Mouse (Mus musculus) lung, embryonic 14.5 days (tissue): ENCODE data around the gene Tmx1. TPM values are rescaled to one million over a fixed set of nuclear protein-coding genes. Genes with fewer than 3 reads are reported as not detected.

Experiments
- ATAC-seq: fragments of 200-750 bp; cut with Nextera tagmentation; 2 replicates; pipeline ENCODE4 v1.8.0; 2017; ENCODE audit warnings: mild to moderate bottlenecking, moderate TSS enrichment, moderate library complexity; ENCODE audit not compliant: insufficient read depth
- DNase-seq: peaks from one replicate; pipeline ENCODE4 v3.0.0-alpha.2; 2015
- H3K27ac ChIP-seq: fragments of 300-500 bp; sonication (generic); 2 replicates; pipeline ENCODE4 v1.5.1; 2014; ENCODE audit warnings: low read depth, mild to moderate bottlenecking, moderate library complexity
- H3K27me3 ChIP-seq: fragments of 300-500 bp; sonication (generic); 2 replicates; pipeline ENCODE4 v1.6.1; 2014; ENCODE audit warnings: low read length, control low read depth; ENCODE audit not compliant: insufficient read depth
- H3K36me3 ChIP-seq: fragments of 300-500 bp; sonication (generic); 2 replicates; pipeline ENCODE4 v1.6.1; 2014; ENCODE audit warnings: control low read depth; ENCODE audit not compliant: insufficient read depth
- H3K4me1 ChIP-seq: fragments of 300-500 bp; sonication (generic); 2 replicates; pipeline ENCODE4 v1.6.1; 2014; ENCODE audit warnings: antibody characterized with exemption, control low read depth; ENCODE audit not compliant: insufficient read depth
- H3K4me2 ChIP-seq: fragments of 300-500 bp; sonication (generic); 2 replicates; pipeline ENCODE4 v1.6.1; 2014; ENCODE audit warnings: mild to moderate bottlenecking
- H3K4me3 ChIP-seq: fragments of 300-500 bp; sonication (generic); 2 replicates; pipeline ENCODE4 v1.5.1; 2014; ENCODE audit warnings: low read depth, low read length
- H3K9ac ChIP-seq: fragments of 300-500 bp; sonication (generic); 2 replicates; pipeline ENCODE4 v1.6.1; 2014
- H3K9me3 ChIP-seq: fragments of 300-500 bp; sonication (generic); 2 replicates; pipeline ENCODE4 v1.6.1; 2016; ENCODE audit warnings: low read depth, low read length, control low read depth
- CTCF ChIP-seq: IDR thresholded peaks from 2 replicates; pipeline ENCODE4 v1.5.1; 2016; ENCODE audit warnings: antibody characterized with exemption, low read depth
- WGBS: fragments of 180-500 bp; shearing (Covaris S2); extraction: QIAGEN DNeasy Blood & Tissue Kit; methylation state at CpG from one replicate; pipeline ENCODE4 v1.1.7; 2014; 5-methylcytosine and 5-hydroxymethylcytosine counted together
- polyA plus RNA-seq: library from polyadenylated mRNA; unstranded; fragments of >200 nt; fragmentation: Nextera tagmentation; extraction: Ambion mirVana; gene quantifications from 2 replicates; pipeline ENCODE4 v1.2.1, GENCODE M21; 2014

Tmx1 gene
- polyA plus RNA-seq, 1 experiment from 2014 or later = 79.6 TPM

DNA sequence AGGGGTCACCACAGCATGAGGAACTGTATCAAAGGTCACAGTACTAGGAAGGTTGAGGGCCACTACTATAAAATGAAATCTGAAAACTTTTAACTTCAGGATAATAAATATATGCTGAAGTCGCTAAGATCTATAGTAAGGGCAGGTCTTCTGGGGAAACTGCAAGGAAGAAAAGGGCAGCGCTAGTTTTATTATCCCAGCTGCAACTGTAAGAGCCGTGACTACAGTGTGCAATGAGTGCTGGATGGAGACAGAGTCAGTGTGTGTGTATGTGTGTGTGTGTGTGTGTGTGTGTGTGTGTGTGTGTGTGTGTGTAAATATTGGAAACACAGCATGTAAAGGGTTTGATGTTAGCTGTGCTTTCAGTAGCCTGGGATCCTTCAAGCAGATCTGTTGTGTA, 25.0 kb upstream of the Tmx1 start:
- no peak for DNase-seq
- H3K9me3 ChIP-seq = no peaks in the 10 kb centered on the region
- TF ChIP-seq CTCF = no peak
- no peak overlapping the region for H3K27ac ChIP-seq
- no peaks in the 10 kb centered on the region for H3K36me3 ChIP-seq
- H3K4me3 ChIP-seq = no peak overlapping the region
- ATAC-seq = no peak
- 75% methylated on average over 3 of the region's 3 CpGs for WGBS
- H3K4me2 ChIP-seq = no peak overlapping the region
- no peak overlapping the region for H3K9ac ChIP-seq
- no peaks in the 10 kb centered on the region for H3K4me1 ChIP-seq
- H3K27me3 ChIP-seq = no peaks in the 10 kb centered on the region

DNA sequence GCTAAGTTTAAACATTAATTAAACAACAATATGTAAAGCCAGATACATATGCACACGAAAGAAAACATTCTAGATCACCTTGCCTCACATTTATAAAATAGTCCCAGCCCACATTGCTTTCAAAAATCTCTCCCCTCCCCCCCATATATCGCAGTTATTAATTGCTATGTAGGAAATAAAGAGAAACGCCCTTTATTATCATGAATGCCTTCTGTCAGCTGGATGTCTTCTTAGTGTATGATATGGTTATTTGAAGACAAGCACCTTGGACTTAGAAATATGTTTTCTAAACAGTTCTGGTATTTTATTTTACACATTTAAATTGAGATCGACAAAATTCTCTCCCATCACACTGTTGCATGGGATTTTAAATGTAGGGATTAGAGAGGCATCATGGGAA, 23.3 kb upstream of the Tmx1 start:
- no peak for ATAC-seq
- TF ChIP-seq CTCF = no peak
- Histone ChIP-seq H3K27me3 (no peaks in the 10 kb centered on the region), H3K4me2 (no peak overlapping the region), H3K4me1 (no peaks in the 10 kb centered on the region), H3K27ac (no peak overlapping the region), H3K36me3 (no peaks in the 10 kb centered on the region), H3K4me3 (no peak overlapping the region), H3K9me3 (no peaks in the 10 kb centered on the region), H3K9ac (no peak overlapping the region)
- DNase-seq = no peak
- WGBS = 73% methylated on average over 4 of the region's 4 CpGs

DNA sequence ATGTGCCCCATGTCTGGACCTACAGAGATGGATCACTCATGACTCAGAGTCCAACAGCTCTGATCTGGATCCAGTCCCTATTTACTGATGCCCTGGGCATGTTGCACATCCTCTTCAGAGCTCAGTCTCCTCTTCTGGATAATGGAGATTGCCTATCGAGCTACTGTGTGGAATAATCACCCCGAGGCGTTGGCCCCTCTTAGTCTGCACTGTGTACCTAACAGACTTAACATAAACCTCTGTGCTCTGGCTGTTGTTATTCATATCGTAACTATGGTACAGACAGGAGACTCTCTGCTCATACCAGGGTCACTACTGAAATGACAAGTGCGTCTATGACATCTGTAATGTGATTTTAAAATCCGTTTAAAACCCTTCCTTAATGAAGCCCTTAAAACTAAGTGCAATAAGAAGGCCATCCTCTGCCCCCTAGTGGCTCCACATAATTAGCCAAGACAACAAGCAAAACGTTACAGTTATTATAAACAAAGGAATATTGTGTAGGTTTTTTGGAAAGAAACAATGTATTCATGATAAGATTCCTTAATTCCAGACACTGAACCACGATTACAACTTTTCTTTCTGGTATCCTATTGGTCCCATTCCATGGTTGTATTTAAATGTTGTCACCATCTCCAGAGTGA, 22.5 kb upstream of the Tmx1 start:
- DNase-seq = peak; percentile 90
- no peak overlapping the region for H3K4me2 ChIP-seq
- no peaks in the 10 kb centered on the region for H3K27me3 ChIP-seq
- TF ChIP-seq CTCF = peak; percentile 80
- H3K4me3 ChIP-seq = no peak overlapping the region
- H3K27ac ChIP-seq = no peak overlapping the region
- H3K9ac ChIP-seq = no peak overlapping the region
- H3K4me1 ChIP-seq = no peaks in the 10 kb centered on the region
- no peak for ATAC-seq
- H3K9me3 ChIP-seq = no peaks in the 10 kb centered on the region
- no peaks in the 10 kb centered on the region for H3K36me3 ChIP-seq
- 29% methylated on average over 8 of the region's 8 CpGs for WGBS

GRCm38 (mm10) chr12:70431428-70431827, 21.5 kb upstream of the Tmx1 start:
- Histone ChIP-seq H3K27ac (no peak overlapping the region), H3K4me3 (no peak overlapping the region), H3K4me2 (no peak overlapping the region), H3K4me1 (no peaks in the 10 kb centered on the region), H3K9ac (no peak overlapping the region), H3K36me3 (no peaks in the 10 kb centered on the region), H3K27me3 (no peaks in the 10 kb centered on the region), H3K9me3 (no peaks in the 10 kb centered on the region)
- no peak for TF ChIP-seq CTCF
- 54% methylated on average over 5 of the region's 5 CpGs for WGBS
- no peak for DNase-seq
- ATAC-seq = no peak

DNA sequence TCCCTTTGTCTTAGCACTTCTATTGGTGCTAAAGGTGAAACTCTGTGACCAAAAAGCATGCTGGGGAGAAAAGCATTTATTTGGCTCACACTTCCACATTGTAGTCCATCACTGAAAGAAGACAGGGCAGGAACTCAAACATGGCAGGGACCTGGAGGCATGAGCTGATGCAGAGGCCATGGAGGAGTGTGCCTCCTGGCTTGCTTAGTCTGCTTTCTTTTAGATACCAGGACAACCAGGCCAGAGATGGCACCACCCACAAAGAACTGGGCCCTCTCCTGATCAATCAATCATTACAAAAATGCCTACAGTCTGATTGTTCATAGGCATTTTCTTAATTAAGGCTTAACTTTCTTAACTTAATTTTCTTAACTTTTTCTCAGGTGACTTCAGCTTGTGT, 2.9 kb upstream of the Tmx1 start:
- no peak for ATAC-seq
- H3K4me2 ChIP-seq = no peak overlapping the region

DNA sequence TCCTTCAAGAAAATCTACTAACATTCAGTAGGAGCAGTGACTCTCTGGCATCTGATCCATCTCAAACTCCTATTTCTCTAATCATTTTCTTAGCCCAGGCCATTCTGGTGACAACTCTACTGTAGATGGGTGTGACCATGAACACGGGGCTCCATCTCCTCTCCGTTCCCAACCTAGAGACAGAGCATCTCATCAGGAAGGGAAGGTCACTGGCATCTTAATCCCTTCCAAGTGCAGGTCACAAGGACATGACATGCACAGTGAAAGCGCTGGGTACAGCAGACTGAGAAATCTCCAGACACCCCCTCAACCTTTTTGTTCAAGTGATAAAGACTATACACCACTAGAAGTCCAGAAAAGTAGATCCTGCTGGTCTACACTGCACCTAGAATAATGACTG, 1.4 kb upstream of the Tmx1 start:
- Histone ChIP-seq H3K27me3 (no peaks in the 10 kb centered on the region), H3K36me3 (no peaks in the 10 kb centered on the region; the same call in 1 of the 2 replicates), H3K4me3 (no peak overlapping the region), H3K27ac (peak overlapping the region; percentile 60; the same call in 1 of the 2 replicates), H3K9me3 (no peaks in the 10 kb centered on the region), H3K4me2 (peak overlapping the region; percentile 83; the same call in 1 of the 2 replicates), H3K4me1 (peaks cover 9% of the 10 kb centered on the region), H3K9ac (no peak overlapping the region)
- WGBS = 87% methylated on average over 3 of the region's 3 CpGs
- DNase-seq (no peak), ATAC-seq (no peak)
- no peak for TF ChIP-seq CTCF

More for the DNA sequence above, 2.9 kb upstream of the Tmx1 start:
- no peak overlapping the region for H3K9ac ChIP-seq
- H3K4me3 ChIP-seq = no peak overlapping the region
- no peaks in the 10 kb centered on the region for H3K9me3 ChIP-seq
- peaks cover 9% of the 10 kb centered on the region for H3K4me1 ChIP-seq
- no peaks in the 10 kb centered on the region for H3K27me3 ChIP-seq
- no peaks in the 10 kb centered on the region for H3K36me3 ChIP-seq
- no peak overlapping the region for H3K27ac ChIP-seq
- no peak for TF ChIP-seq CTCF
- DNase-seq = no peak

DNA sequence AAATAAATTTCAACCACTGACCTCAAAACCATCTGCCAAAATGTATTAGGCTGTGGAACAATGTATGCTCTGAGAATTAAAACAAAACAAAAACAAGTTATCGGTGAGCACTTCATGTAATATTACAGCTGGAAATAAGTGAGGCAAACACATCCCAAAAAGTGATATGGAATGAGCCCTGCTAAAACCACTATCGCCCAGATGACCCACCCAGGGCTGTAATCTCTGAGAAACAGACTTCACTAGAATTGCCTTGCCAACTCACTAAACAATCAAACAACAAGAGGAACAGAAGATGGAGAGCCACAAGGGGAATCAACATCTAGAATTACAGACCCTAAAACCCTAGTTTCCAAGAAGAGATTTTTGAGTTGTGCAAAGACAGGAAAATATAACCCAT, 752 bp upstream of the Tmx1 start:
- WGBS = 74% methylated on average over 2 of the region's 2 CpGs
- peaks cover 5% of the 10 kb centered on the region for H3K36me3 ChIP-seq
- no peaks in the 10 kb centered on the region for H3K9me3 ChIP-seq
- peak overlapping the region; percentile 84 for H3K4me3 ChIP-seq
- DNase-seq = no peak
- ATAC-seq = no peak
- TF ChIP-seq CTCF = no peak
- H3K27ac ChIP-seq = peak overlapping the region; percentile 87
- no peaks in the 10 kb centered on the region for H3K27me3 ChIP-seq
- H3K9ac ChIP-seq = peak overlapping the region; percentile 83
- peaks cover 9% of the 10 kb centered on the region for H3K4me1 ChIP-seq
- H3K4me2 ChIP-seq = peak overlapping the region; percentile 83
